Comparison of ENCODE assay signal across 15 mouse cellular contexts in the genomic region with DNA sequence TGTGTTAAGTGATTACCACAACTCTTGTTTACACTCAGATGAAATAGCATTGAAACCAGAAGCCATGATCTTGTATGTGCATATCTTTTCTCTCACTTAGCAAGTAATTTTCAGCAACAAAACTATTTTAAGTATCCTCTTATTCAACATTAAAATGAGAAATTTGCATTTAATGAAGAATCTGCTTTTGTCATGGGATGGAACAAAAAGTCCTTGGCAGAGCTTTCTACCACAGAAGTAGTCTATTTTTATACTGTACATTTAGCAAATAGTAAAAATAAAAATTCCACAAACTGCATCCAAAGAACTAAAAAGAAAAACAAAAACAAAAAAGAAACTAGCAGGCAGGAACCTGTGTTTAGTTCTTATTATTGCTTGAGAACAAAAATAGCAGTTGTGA.
"Had no signal": no experiment of that assay in that cellular context is flagged by ENCODE, and none has a peak within 500 bp of the region (broad histone marks: within the 10 kb centered on the region; RNA-seq: fewer than 3 reads in every experiment).

No protein-coding gene starts in this region.

- H3K4me1 ChIP-seq: limb, embryonic 15.5 days; liver, embryonic 12.5 days; lung, embryonic 15.5 days; midbrain, embryonic 10.5 days; neural tube, embryonic 15.5 days had no signal

- H3K4me3 ChIP-seq: limb, embryonic 15.5 days; liver, embryonic 12.5 days; lung, embryonic 15.5 days; midbrain, embryonic 10.5 days; myocyte; neural tube, embryonic 15.5 days had no signal

- H3K27ac ChIP-seq: limb, embryonic 15.5 days; liver, embryonic 12.5 days; lung, embryonic 15.5 days; midbrain, embryonic 10.5 days; neural tube, embryonic 15.5 days had no signal

- H3K9ac ChIP-seq: limb, embryonic 15.5 days; liver, embryonic 12.5 days; lung, embryonic 15.5 days; neural tube, embryonic 15.5 days had no signal

- H3K9me3 ChIP-seq: limb, embryonic 15.5 days; liver, embryonic 12.5 days; lung, embryonic 15.5 days; midbrain, embryonic 10.5 days; neural tube, embryonic 15.5 days had no signal

- DNase-seq: kidney, adult 9 months; kidney, postnatal 10 days; kidney, postnatal 4 days; midbrain, embryonic 14.5 days; right cerebral cortex, adult 18-20 months; right cerebral cortex, postnatal 25 days; thymus, postnatal 4 days had no signal

- H3K36me3 ChIP-seq: limb, embryonic 15.5 days; liver, embryonic 12.5 days; lung, embryonic 15.5 days; midbrain, embryonic 10.5 days; neural tube, embryonic 15.5 days had no signal

- H3K4me2 ChIP-seq: limb, embryonic 15.5 days; liver, embryonic 12.5 days; lung, embryonic 15.5 days; neural tube, embryonic 15.5 days had no signal

- H3K27me3 ChIP-seq: limb, embryonic 15.5 days; liver, embryonic 12.5 days; lung, embryonic 15.5 days; neural tube, embryonic 15.5 days had no signal

- ATAC-seq: inflammation-experienced regulatory T-cells, adult 6 months; intestine, postnatal 0 days; liver, embryonic 12.5 days had no signal
